Mouse (Mus musculus) brain, embryonic 14.5 days (tissue): ENCODE data around the gene Nt5e. TPM values are rescaled to one million over a fixed set of nuclear protein-coding genes. Genes with fewer than 3 reads are reported as not detected.
"Not testable (repeated sequence)": the region's sequence is repeated elsewhere in the genome, so short reads cannot be mapped to it uniquely, and the experiment has no call there.

ENCODE experiments used
- DNase-seq: peaks from one replicate; pipeline ENCODE4 v3.0.0-alpha.2; 2011; ENCODE audit warnings: low read depth
- CTCF ChIP-seq: fragments of 200-500 bp; IDR thresholded peaks from 2 replicates; pipeline ENCODE4 v1.5.1; 2012; ENCODE audit warnings: inconsistent platforms, mild to moderate bottlenecking, moderate library complexity, borderline replicate concordance; ENCODE audit not compliant: insufficient read depth, insufficient read length; ENCODE audit errors: extremely low read depth
- POLR2A ChIP-seq: fragments of 200-500 bp; IDR thresholded peaks from 2 replicates; pipeline ENCODE4 v1.6.1; 2012; ENCODE audit warnings: mild to moderate bottlenecking, inconsistent platforms, borderline replicate concordance; ENCODE audit not compliant: poor library complexity, insufficient read depth, insufficient read length, severe bottlenecking; ENCODE audit errors: extremely low read depth
- polyA plus RNA-seq: library from polyadenylated mRNA; depleted of rRNA; stranded (reverse); fragments of >200 nt; gene quantifications from 2 replicates; pipeline ENCODE4 v1.2.3, GENCODE M21; 2012; rRNA removed

Gene Nt5e
- 1.7 and 2.5 TPM in 2 replicates for polyA plus RNA-seq

GRCm38 (mm10) chr9:88326930-88327901 lies at the start of gene Nt5e:
Gene Nt5e, plus strand, starts transcription at chr9:88327197.
- peak; percentile 81 for DNase-seq
- 0 out of 2 replicates have a peak, but pooled peaks have one; percentile 4 for TF ChIP-seq CTCF
- TF ChIP-seq POLR2A, result no peak

DNA sequence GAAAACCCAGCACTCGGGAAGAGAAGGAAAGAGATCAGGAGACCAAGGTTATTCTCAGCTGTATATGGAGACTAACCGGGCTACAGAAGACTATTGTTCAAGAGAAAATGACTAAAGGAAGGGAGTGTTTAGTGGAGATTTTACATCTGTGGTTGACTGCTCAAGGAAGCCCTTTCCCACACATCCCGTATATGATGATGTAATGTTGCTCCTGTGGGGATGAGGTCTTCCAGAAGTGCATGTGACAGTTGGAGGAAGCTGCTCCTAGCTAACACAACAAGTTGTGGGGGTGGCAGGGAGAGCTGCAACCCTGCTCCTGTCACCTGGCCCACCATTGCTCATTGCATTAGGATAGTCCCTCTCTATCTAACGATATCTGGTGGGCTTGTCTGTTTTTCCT lies 49.4 kb upstream of the Nt5e start:
- DNase-seq, result no peak
- TF ChIP-seq CTCF (no peak), POLR2A (no peak)

DNA sequence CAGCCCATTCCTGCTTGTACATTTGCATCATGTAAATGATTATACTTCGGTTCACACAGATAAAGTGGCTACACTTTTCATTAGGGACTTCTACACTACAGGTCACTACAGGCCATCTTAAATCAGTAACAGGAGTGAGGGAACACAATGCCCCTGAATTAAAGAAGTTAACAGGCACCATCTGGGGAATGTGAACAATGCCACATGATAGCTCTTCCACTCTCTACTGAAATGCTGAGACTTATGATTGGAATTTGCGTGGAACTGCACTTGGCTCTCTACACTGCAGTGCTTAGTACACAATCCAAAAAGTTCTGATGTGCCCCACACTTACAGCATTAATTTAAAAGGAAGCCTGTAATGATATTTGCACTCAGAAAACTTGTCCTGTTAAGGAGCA lies 47.3 kb upstream of the Nt5e start:
- DNase-seq, result no peak

GRCm38 (mm10) chr9:88289568-88290168 lies 37.3 kb upstream of the Nt5e start:
- TF ChIP-seq POLR2A, result no peak
- TF ChIP-seq CTCF, result no peak
- DNase-seq, result no peak

More for the DNA sequence above, 47.3 kb upstream of the Nt5e start:
- TF ChIP-seq POLR2A, result no peak
- TF ChIP-seq CTCF, result no peak

DNA sequence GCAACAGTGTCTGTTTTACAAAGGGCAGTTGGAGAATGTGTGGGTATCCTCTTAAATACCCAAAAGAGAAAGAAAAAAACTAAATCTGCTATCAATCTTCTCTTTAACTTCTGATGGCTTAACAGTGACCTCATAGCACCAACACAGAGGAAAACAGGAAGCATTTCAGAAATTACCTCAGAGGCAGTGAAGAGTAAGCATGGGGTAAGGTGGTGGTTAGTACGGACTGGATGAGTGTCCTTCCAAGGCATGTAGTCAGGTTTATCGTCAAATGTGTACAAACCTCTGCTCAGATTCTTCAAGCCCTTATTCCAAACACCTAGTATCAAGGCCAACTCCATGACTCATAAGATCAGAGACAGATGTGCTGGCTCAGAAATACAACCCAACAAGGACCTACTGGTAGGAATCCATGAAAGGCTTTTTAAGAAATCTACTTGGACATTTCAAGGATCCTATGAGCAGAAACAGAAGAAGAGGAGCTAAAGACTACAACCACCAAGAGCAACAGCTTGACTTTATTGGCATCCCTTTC lies 34.1 kb upstream of the Nt5e start:
- TF ChIP-seq POLR2A (no peak), CTCF (no peak)
- DNase-seq, result no peak

DNA sequence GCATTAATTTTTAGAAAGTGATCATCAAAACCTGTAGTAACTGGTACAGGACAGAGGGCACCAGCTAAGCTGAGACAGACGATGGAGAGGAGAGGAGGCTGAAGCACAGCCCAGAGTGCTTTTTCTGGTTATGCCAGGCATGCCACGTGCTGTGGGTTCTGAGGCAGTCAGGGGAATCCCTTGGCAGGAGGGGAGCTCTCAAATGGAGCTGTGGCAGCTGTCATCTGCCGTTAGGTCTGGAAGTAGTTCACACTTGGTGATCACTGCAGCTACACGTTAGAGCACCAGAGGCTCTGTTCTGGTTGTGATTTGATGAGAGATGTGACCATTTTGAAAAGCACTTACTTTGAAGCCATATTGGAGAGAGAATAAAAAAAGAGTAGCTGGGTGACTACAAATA lies 31.2 kb upstream of the Nt5e start:
- peak; percentile 72 for DNase-seq
- TF ChIP-seq CTCF (no peak), POLR2A (no peak)

- TF ChIP-seq POLR2A (no peak), CTCF (no peak)
- no peak for DNase-seq
These were observed 30.7 kb upstream of the Nt5e start for GRCm38 (mm10) chr9:88296321-88296720.

DNA sequence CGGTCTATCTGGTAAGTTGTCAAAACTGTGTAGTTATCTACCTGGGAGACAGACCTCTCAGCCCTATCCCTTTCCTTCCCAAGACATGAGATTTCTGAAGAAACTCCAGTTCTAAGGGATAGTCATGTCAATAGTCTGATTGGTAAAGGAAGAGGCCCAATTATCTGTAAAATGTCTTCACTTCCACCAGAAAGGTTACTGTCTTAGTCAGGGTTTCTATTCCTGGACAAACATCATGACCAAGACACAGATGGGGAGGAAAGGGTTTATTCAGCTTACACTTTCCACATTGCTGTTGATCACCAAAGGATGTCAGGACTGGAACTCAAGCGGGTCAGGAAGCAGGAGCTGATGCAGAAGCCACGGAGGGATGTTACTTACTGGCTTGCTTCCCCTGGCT lies 29.8 kb upstream of the Nt5e start:
- DNase-seq, result not testable (repeated sequence)

DNA sequence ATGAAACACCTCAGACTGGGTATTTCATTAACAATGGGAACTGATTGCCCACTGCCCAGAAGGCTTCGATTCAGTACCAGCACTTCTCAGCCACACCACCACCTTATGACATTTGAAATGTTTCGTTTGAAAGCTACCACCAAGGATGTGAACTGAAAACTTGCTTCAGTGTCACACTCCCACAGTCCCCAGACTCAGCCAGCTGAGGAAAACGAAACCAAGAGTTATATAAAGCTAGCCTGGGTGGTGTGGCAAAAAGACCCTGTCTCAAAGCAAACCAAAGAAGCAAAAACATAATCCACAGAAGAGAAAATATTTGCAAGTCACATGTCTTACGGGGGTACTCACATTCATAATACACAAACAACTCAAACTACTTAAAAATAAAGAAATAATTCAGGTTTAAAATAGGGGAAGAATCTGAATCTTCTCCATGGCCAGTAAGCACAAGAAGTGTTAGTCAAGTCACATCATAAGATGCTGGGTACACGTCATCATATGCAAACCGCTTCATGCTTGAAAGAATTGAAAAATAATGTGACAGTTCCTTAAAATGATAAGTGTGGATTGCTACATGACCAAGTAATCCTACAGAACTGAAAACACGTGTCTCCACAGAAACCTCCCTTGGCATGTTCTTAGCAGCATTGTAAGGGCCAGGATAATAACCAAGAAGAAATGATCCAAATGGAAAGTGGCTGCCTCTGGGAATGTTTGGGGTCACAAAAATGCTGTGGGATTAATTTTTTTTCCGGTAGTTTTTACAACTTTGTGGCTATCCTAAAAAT lies 28.9 kb upstream of the Nt5e start:
- no peak for DNase-seq
- no peak for TF ChIP-seq CTCF
- no peak for TF ChIP-seq POLR2A

DNA sequence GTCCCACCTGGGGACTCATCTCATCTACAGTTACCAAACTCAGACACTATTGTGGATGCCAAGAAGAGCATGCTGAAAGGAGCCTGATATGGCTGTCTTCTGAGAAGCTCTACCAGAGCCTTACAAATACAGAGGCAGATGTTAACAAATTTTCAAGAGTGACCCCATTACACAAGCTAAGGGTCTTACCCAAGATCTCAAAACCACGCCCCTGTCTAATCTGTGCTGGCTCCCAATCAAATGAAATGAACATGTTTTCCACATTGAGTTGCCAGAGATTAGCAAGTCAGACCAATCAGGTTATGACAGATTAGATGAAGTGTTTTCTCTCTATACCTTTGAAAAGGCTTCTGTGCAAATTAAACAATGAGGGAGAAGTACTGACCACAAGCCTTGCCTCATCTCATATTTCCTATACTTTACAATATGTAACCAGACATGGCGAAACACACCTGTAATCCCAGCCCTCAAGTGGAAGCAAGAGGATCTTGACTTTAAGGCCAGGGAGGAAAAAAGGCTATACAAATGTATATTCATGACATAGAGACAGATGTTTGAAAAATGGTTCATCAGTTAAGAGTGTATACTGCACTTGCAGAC lies 19.9 kb upstream of the Nt5e start:
- TF ChIP-seq CTCF, result no peak
- TF ChIP-seq POLR2A, result no peak
- no peak for DNase-seq

DNA sequence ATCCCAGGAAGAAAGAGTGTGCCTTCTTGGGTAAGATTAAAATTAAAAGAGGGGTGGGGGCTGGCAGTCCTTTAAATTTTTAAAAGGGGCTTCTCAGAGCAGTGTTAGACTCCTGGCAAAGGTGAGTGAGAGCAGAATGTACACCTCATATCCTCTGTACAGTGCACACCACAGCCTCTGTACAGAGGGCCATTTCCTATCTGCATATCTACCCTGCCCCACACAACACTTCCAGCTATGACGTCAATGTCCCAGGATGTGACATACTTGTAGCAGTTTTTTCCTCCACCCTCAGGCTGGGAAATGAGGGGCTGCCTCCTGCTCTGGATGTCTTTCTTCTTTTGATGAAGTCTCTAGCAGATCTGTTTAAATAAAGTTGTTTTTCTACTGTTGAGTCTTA lies 17.9 kb upstream of the Nt5e start:
- no peak for DNase-seq
- TF ChIP-seq POLR2A (no peak), CTCF (no peak)
